Mouse (Mus musculus) midbrain, embryonic 14.5 days (tissue): ENCODE results near the gene Megf11. TPM values are rescaled to one million over a fixed set of nuclear protein-coding genes. Genes with fewer than 3 reads are reported as not detected.

Experiments
- ATAC-seq: fragments of 200-750 bp; cut with Nextera tagmentation; 2 replicates; pipeline ENCODE4 v1.8.0; 2017; ENCODE audit warnings: moderate number of reproducible peaks, moderate library complexity; ENCODE audit not compliant: low FRiP score, low TSS enrichment
- DNase-seq: peaks from one replicate; pipeline ENCODE4 v3.0.0-alpha.2; 2015
- H3K27ac ChIP-seq: fragments of 300-500 bp; sonication (generic); replicated peaks from 2 replicates; pipeline ENCODE4 v1.5.1; 2014; ENCODE audit warnings: mild to moderate bottlenecking, low read depth, low read length, moderate library complexity
- H3K27me3 ChIP-seq: fragments of 300-500 bp; sonication (generic); 2 replicates; pipeline ENCODE4 v1.6.1; 2014; ENCODE audit warnings: low read length, control low read depth, mixed read lengths; ENCODE audit not compliant: control insufficient read depth, insufficient read depth
- H3K36me3 ChIP-seq: fragments of 300-500 bp; sonication (generic); 2 replicates; pipeline ENCODE4 v1.6.1; 2014; ENCODE audit warnings: low read length, control low read depth; ENCODE audit not compliant: control insufficient read depth, insufficient read depth
- H3K4me1 ChIP-seq: fragments of 300-500 bp; sonication (generic); 2 replicates; pipeline ENCODE4 v1.6.1; 2014; ENCODE audit warnings: mild to moderate bottlenecking, antibody characterized with exemption, low read length, control low read depth; ENCODE audit not compliant: control insufficient read depth, insufficient read depth
- H3K4me2 ChIP-seq: fragments of 300-500 bp; sonication (generic); 2 replicates; pipeline ENCODE4 v1.6.1; 2014; ENCODE audit warnings: mild to moderate bottlenecking, low read length, moderate library complexity
- H3K4me3 ChIP-seq: fragments of 300-500 bp; sonication (generic); replicated peaks from 2 replicates; pipeline ENCODE4 v1.5.1; 2014; ENCODE audit warnings: low read depth, low read length
- H3K9ac ChIP-seq: fragments of 300-500 bp; sonication (generic); replicated peaks from 2 replicates; pipeline ENCODE4 v1.6.1; 2014; ENCODE audit warnings: mild to moderate bottlenecking, low read length, moderate library complexity
- H3K9me3 ChIP-seq: fragments of 300-500 bp; sonication (generic); 2 replicates; pipeline ENCODE4 v1.6.1; 2016; ENCODE audit warnings: low read length, control low read depth, mixed read lengths; ENCODE audit not compliant: control insufficient read depth
- WGBS: fragments of 180-500 bp; shearing (Covaris S2); extraction: QIAGEN DNeasy Blood & Tissue Kit; methylation state at CpG from one replicate; pipeline ENCODE4 v1.1.7; 2014; 5-methylcytosine and 5-hydroxymethylcytosine counted together
- polyA plus RNA-seq: library from polyadenylated mRNA; unstranded; fragments of >200 nt; fragmentation: Nextera tagmentation; extraction: Ambion mirVana; gene quantifications from 2 replicates; pipeline ENCODE4 v1.2.1, GENCODE M21; 2014

Megf11 gene
- 17.1 and 18.6 TPM in 2 replicates for polyA plus RNA-seq

DNA sequence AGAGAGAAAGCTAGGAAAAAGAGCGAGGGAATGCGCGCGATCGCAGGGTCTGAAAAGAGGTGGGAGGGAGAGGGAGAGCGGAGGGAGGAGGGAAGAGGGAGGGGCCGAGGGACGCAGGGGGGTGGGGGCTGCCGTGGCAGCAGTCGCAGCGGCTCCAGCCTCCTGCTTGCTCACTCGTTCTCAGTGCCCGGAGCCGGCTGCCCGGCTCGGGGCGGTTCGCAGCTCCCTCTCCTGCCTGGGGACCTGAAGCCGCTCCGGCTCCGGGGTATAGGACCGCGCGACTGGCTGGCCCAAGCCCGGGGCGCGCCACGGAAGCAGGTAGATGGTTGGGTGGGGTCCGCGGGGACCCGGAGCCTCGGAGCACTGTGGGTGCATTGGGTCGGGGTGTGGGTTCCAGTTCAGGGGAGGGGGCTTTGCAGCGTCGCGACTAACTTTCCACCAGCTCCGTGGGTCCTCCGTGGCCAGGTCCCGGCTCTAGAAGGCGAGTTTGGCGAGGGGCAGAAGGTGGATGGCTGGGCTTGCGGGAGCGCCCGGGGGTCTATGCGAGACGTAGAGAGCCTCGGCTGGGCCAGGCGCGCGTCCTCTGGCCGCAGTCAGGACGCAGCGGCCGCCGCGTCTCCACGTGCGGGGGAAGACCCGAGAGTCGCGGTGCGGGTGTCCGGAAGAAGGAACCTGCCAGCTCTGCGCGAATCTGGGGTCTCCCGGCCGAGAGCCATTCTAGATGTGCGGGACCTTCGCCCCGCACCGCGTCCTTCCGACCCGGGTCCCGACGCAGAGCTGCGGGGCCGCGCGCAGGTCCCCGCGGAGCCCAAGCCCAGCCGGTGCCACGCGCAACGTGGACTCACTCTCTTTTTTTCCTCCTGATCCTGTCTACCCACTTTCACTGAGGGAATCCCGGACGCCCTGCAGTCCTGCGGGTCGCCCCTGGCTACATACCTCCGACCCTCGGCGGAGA is at the start of gene Megf11:
Gene Megf11 (plus strand): TSS at position 116 of the 955 bp plus-strand sequence.
- H3K9me3 ChIP-seq, result no peaks in the 10 kb centered on the region
- peak; percentile 71 for ATAC-seq
- H3K4me3 ChIP-seq, result peak within 1 kb of the TSS; percentile 65
- WGBS, result under 1% methylated on average over 90 of the region's 93 CpGs
- peak within 1 kb of the TSS; percentile 100 for H3K4me2 ChIP-seq
- H3K36me3 ChIP-seq, result no peaks in the 10 kb centered on the region
- H3K27ac ChIP-seq, result no peak within 1 kb of the TSS
- peak; percentile 86 for DNase-seq
- peaks cover 33% of the 10 kb centered on the region for H3K27me3 ChIP-seq
- peak within 1 kb of the TSS; percentile 63 for H3K9ac ChIP-seq
- H3K4me1 ChIP-seq, result peaks cover 13% of the 10 kb centered on the region

DNA sequence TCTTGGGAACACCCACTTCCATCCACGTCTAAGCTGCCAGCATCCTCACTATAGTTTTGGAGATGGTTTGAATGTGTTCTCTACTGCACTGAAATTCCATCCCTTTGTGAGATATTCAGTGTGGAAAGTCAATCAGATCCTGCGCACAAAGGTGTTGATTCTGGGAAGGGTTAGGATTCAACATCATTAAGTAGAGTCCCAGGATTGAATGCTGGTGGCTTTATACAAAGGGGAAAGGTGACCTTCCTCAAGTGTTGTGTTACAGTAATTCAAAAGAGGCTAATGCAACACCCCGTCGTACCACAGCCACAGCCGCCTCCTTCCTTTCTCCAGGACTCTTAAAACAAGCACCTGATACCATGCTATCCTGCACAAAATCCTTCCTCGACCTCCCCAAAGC is 49.6 kb upstream of the Megf11 start:
- no peaks in the 10 kb centered on the region for H3K9me3 ChIP-seq
- no peaks in the 10 kb centered on the region for H3K27me3 ChIP-seq
- H3K4me1 ChIP-seq, result 0 out of 2 replicates have a peak, but pooled peaks cover 9% of the 10 kb centered on the region
- 90% methylated on average over 6 of the region's 6 CpGs for WGBS
- H3K4me2 ChIP-seq, result no peak overlapping the region
- ATAC-seq, result no peak
- no peak overlapping the region for H3K4me3 ChIP-seq
- peaks cover 14% of the 10 kb centered on the region for H3K36me3 ChIP-seq
- no peak overlapping the region for H3K9ac ChIP-seq
- H3K27ac ChIP-seq, result no peak overlapping the region
- no peak for DNase-seq

DNA sequence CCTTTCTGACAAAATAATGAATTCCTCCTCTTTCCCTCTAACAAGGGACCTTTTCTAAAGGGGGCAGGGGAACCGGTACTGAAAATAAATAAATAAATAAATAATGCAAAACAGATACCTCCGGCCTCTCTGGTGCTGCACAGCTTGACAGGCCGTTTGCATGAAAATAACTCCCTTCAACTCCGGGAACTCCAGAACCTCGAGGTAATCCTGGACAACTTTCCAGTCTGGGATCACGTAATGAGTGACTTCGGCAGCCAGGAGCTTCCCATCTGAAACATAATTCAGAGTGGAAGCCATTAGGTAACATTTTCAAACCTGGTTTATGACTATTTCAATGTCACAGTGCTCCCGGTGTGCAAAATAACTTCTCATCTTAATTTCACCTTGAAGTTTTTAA is 46.1 kb upstream of the Megf11 start:
- H3K27me3 ChIP-seq, result no peaks in the 10 kb centered on the region
- peak overlapping the region; percentile 63 for H3K4me2 ChIP-seq
- WGBS, result 13% methylated on average over 8 of the region's 8 CpGs
- H3K4me1 ChIP-seq, result 0 out of 2 replicates have a peak, but pooled peaks cover 9% of the 10 kb centered on the region
- H3K27ac ChIP-seq, result no peak overlapping the region
- H3K9me3 ChIP-seq, result no peaks in the 10 kb centered on the region
- peaks cover 9% of the 10 kb centered on the region for H3K36me3 ChIP-seq
- ATAC-seq (no peak), DNase-seq (no peak)
- no peak overlapping the region for H3K9ac ChIP-seq
- no peak overlapping the region for H3K4me3 ChIP-seq

DNA sequence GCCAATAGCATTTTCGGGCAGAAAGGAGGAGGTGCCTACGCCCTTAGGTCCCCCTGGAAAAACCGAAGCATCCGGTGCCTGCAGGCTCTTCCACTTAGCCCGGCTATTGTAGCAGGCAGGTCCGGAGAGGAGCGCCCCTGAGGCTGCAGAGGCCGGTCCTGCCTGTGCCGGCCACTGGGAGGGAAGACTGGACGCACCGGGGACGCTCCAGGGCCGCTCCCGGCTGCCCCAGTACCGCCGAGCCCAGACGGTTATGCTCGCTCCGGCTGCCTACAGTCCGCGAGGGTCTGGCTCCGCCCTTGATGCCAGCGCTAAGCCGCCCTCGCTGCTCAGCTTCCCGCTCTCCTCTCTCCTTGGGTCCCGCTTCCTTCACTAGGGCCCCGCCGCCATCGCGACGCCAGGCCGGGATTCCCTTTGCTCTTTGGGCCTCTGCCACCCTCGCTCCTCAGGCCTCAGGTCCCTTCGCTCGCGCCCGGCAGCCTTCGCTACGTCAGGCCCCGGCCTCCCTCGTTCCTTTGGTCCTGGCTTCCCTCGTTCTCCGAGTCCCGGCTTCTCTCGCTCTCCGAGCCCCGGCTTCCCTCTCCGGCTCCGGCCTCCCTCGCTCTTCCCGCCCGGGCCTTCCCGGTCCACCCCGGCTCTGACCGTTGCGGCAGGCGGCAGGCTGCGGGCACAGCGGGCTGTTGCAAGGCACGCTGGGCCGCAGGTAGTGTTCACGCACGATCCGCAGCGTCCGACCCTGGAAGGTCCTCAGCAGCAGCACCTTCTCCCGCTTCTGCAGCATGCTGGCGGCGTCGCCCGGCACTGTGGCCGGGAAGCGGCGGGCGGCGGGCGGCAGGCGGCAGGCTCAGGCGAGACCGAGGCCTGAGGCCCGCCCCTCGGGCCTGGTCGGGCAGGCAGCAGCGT is 44.8 kb upstream of the Megf11 start:
- H3K4me2 ChIP-seq, result peak overlapping the region; percentile 63
- H3K4me1 ChIP-seq, result 0 out of 2 replicates have a peak, but pooled peaks cover 9% of the 10 kb centered on the region
- H3K27ac ChIP-seq, result peak overlapping the region; percentile 97
- H3K36me3 ChIP-seq, result peaks cover 9% of the 10 kb centered on the region
- peak; percentile 85 for DNase-seq
- peak; percentile 84 for ATAC-seq
- peak overlapping the region; percentile 46 for H3K4me3 ChIP-seq
- H3K27me3 ChIP-seq, result no peaks in the 10 kb centered on the region
- WGBS, result under 1% methylated on average over 85 of the region's 85 CpGs
- no peaks in the 10 kb centered on the region for H3K9me3 ChIP-seq
- peak overlapping the region; percentile 99 for H3K9ac ChIP-seq

DNA sequence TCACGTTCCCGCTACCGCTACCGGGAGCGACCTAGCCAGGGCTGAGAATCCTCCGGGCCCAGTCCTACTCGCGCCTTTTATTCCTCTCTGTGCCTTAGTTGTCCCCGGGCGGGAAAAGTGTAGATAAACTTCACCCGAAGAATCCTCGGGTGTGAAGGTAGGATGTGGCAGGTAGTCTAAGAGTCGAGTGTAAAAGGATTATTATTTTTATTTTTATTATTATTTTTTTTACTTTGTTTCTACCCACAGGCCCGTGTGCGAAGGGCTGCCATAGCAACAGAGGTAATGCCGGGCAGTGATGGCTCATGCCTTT is 44.2 kb upstream of the Megf11 start, which contains the start of gene Dis3l:
Gene Dis3l (minus strand): TSS at position 35 of the 313 bp plus-strand sequence.
- 9% methylated on average over 16 of the region's 16 CpGs for WGBS
- peak within 1 kb of the TSS; percentile 97 for H3K27ac ChIP-seq
- peaks cover 3% of the 10 kb centered on the region; the same call in 1 of the 2 replicates for H3K36me3 ChIP-seq
- H3K9ac ChIP-seq, result peak within 1 kb of the TSS; percentile 99
- H3K9me3 ChIP-seq, result no peaks in the 10 kb centered on the region
- no peaks in the 10 kb centered on the region for H3K27me3 ChIP-seq
- DNase-seq (no peak), ATAC-seq (no peak; the same call in 1 of the 2 replicates)
- 0 out of 2 replicates have a peak, but pooled peaks cover 9% of the 10 kb centered on the region for H3K4me1 ChIP-seq
- peak within 1 kb of the TSS; percentile 63 for H3K4me2 ChIP-seq
- peak within 1 kb of the TSS; percentile 46 for H3K4me3 ChIP-seq

DNA sequence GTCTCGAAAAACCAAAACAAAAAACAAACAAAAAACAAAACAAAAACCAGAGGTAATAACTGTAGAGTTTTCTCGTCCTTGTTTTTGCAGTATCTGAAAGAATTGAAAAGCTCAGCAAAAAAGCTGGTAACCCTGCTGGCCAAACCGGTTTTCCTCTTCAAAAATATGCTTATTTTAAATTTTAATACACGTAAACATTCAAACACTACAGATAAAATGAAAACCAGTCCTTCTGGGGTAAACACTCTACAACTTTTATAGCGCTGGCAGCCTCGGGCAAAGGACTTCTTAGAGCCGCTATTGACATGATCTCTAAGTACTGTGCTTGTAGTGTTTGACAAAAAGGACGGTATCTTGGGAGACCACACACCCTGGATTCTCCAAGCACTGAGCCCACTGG is 43.8 kb upstream of the Megf11 start:
- Histone ChIP-seq H3K4me3 (peak overlapping the region; percentile 46), H3K4me1 (0 out of 2 replicates have a peak, but pooled peaks cover 9% of the 10 kb centered on the region), H3K27me3 (no peaks in the 10 kb centered on the region), H3K9ac (no peak overlapping the region; the same call in 1 of the 2 replicates), H3K9me3 (no peaks in the 10 kb centered on the region), H3K27ac (peak overlapping the region; percentile 97), H3K36me3 (no peaks in the 10 kb centered on the region), H3K4me2 (peak overlapping the region; percentile 63)
- 87% methylated on average over 8 of the region's 8 CpGs for WGBS
- DNase-seq, result peak; percentile 3
- ATAC-seq, result no peak

DNA sequence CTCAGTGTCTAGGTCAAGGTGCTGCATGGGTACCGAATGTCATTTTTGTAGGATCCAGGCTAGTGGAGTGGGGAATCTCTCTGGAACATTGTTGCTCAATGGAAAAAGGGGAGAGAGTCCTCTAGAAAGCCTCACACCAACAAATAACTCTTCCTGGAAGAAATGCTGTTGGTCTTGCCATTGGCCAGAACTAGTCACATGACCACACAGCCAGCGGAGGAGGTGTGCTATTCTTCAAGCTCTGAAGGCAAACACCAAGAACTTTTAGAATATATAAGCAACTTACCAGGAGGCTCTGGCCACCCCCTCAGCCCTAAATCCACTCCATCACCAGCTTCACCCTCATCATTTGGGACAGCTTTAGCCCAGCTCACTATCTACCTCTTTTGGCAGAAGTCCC is 41.8 kb upstream of the Megf11 start:
- no peak overlapping the region for H3K4me2 ChIP-seq
- H3K9me3 ChIP-seq, result no peaks in the 10 kb centered on the region
- no peak overlapping the region for H3K4me3 ChIP-seq
- no peak overlapping the region for H3K27ac ChIP-seq
- no peaks in the 10 kb centered on the region for H3K36me3 ChIP-seq
- H3K9ac ChIP-seq, result no peak overlapping the region
- ATAC-seq (no peak), DNase-seq (no peak)
- no peaks in the 10 kb centered on the region for H3K27me3 ChIP-seq
- 0 out of 2 replicates have a peak, but pooled peaks cover 9% of the 10 kb centered on the region for H3K4me1 ChIP-seq
- 98% methylated on average over 2 of the region's 2 CpGs for WGBS

DNA sequence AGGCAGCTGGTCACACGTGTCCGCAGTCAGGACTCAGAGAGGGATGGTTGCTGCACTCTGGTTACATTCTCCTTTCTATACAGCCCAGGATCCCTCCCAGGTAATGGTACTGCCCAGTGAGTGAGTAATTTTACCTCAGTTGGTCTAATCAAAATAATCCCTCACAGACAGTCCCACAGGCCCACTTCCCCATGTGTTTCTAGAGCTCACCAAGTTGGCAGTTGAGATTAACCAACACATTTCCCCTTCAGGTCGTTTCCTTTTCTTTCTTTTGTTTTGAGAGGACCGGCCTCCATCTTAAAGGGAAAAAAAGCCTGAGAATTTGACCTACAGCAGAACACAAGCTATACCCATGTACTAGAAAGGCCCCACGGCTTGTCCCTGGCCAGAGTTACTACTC is 39.5 kb upstream of the Megf11 start:
- H3K9ac ChIP-seq, result no peak overlapping the region
- DNase-seq (no peak), ATAC-seq (no peak)
- WGBS, result 62% methylated on average over 5 of the region's 5 CpGs
- H3K27ac ChIP-seq, result no peak overlapping the region
- H3K36me3 ChIP-seq, result no peaks in the 10 kb centered on the region
- no peak overlapping the region for H3K4me3 ChIP-seq
- no peaks in the 10 kb centered on the region for H3K27me3 ChIP-seq
- no peak overlapping the region for H3K4me2 ChIP-seq
- H3K4me1 ChIP-seq, result no peaks in the 10 kb centered on the region
- no peaks in the 10 kb centered on the region for H3K9me3 ChIP-seq
